Mouse (Mus musculus) neutrophil, adult 65 days (primary cell): ENCODE results near the gene Olfr1153. TPM values are rescaled to one million over a fixed set of nuclear protein-coding genes. Genes with fewer than 3 reads are reported as not detected.

Source experiments
- total RNA-seq: library from RNA; stranded (reverse); gene quantifications from 2 replicates; pipeline ENCODE4 v1.2.4, GENCODE M21; 2023

Gene Olfr1153
- not detected in 2 replicates for total RNA-seq

GRCm38 (mm10) chr2:87894662-87895061 lies at the start of gene Olfr1153:
Gene Olfr1153, plus strand, starts transcription at chr2:87894962.

GRCm38 (mm10) chr2:87855562-87855961 lies 39.2 kb upstream of the Olfr1153 start, which contains the start of gene Olfr1151:
Gene Olfr1151, plus strand, starts transcription at chr2:87855862.

GRCm38 (mm10) chr2:87866192-87866591 lies 28.6 kb upstream of the Olfr1153 start, which contains the start of gene Olfr1152:
Gene Olfr1152, plus strand, starts transcription at chr2:87866492.

GRCm38 (mm10) chr2:87905066-87905465 lies 10.3 kb downstream of the Olfr1153 start, which contains the start of gene Olfr1154:
Gene Olfr1154, minus strand, starts transcription at chr2:87905166.

GRCm38 (mm10) chr2:87945037-87945436 lies 50.3 kb downstream of the Olfr1153 start, which contains the start of gene Olfr1155:
Gene Olfr1155, minus strand, starts transcription at chr2:87945137.

Other genes starting within 250 kb of the Olfr1153 start
- gene Olfr1133, start 247.6 kb upstream of the Olfr1153 start, total RNA-seq: not detected in 2 replicates
- not detected in 2 replicates for gene Olfr1134, start 236.5 kb upstream of the Olfr1153 start, total RNA-seq
- gene Olfr1135, start 221.3 kb upstream of the Olfr1153 start, total RNA-seq: not detected in 2 replicates
- gene Olfr1136, start 201.0 kb upstream of the Olfr1153 start, total RNA-seq: not detected in 2 replicates
- not detected in 2 replicates for gene Olfr1137, start 181.8 kb upstream of the Olfr1153 start, total RNA-seq
- gene Olfr1138, start 155.0 kb upstream of the Olfr1153 start, total RNA-seq: not detected in 2 replicates
- not detected in 2 replicates for gene Olfr1140, start 151.2 kb upstream of the Olfr1153 start, total RNA-seq
- gene Olfr1141, start 141.0 kb upstream of the Olfr1153 start, total RNA-seq: not detected in 2 replicates
- not detected in 2 replicates for gene Olfr152, start 115.5 kb upstream of the Olfr1153 start, total RNA-seq
- gene Olfr1143, start 94.4 kb upstream of the Olfr1153 start, total RNA-seq: not detected in 2 replicates
- not detected in 2 replicates for gene Olfr1145, start 85.1 kb upstream of the Olfr1153 start, total RNA-seq
- gene Olfr1148, start 64.4 kb upstream of the Olfr1153 start, total RNA-seq: not detected in 2 replicates
- not detected in 2 replicates for gene Olfr1150-ps1, start 51.0 kb upstream of the Olfr1153 start, total RNA-seq
- gene Olfr1151, start 39.1 kb upstream of the Olfr1153 start, total RNA-seq: not detected in 2 replicates
- gene Olfr1152, start 28.5 kb upstream of the Olfr1153 start, total RNA-seq: not detected in 2 replicates
- gene Olfr1154, start 10.2 kb downstream of the Olfr1153 start, total RNA-seq: not detected in 2 replicates
- gene Olfr1155, start 50.2 kb downstream of the Olfr1153 start, total RNA-seq: not detected in 2 replicates
- gene Olfr1156, start 58.1 kb downstream of the Olfr1153 start, total RNA-seq: not detected in 2 replicates
- not detected in 2 replicates for gene Olfr1157, start 73.3 kb downstream of the Olfr1153 start, total RNA-seq
- not detected in 2 replicates for gene Olfr74, start 79.7 kb downstream of the Olfr1153 start, total RNA-seq
- gene Olfr1158, start 95.2 kb downstream of the Olfr1153 start, total RNA-seq: not detected in 2 replicates
- gene Olfr1160, start 113.3 kb downstream of the Olfr1153 start, total RNA-seq: not detected in 2 replicates
- not detected in 2 replicates for gene Olfr1161, start 127.8 kb downstream of the Olfr1153 start, total RNA-seq
- gene Olfr73, start 142.7 kb downstream of the Olfr1153 start, total RNA-seq: not detected in 2 replicates
- not detected in 2 replicates for gene Olfr1162, start 156.2 kb downstream of the Olfr1153 start, total RNA-seq
- not detected in 2 replicates for gene Olfr1163, start 176.9 kb downstream of the Olfr1153 start, total RNA-seq
- gene Olfr1164, start 199.0 kb downstream of the Olfr1153 start, total RNA-seq: not detected in 2 replicates
- not detected in 2 replicates for gene Olfr1166, start 233.3 kb downstream of the Olfr1153 start, total RNA-seq